Mouse (Mus musculus): ENCODE measurements around the gene Gm12248. TPM values are rescaled to one million over a fixed set of nuclear protein-coding genes. Genes with fewer than 3 reads are reported as not detected.

Gene Gm12248
- polyA plus RNA-seq, 1 experiment, result not detected

DNA sequence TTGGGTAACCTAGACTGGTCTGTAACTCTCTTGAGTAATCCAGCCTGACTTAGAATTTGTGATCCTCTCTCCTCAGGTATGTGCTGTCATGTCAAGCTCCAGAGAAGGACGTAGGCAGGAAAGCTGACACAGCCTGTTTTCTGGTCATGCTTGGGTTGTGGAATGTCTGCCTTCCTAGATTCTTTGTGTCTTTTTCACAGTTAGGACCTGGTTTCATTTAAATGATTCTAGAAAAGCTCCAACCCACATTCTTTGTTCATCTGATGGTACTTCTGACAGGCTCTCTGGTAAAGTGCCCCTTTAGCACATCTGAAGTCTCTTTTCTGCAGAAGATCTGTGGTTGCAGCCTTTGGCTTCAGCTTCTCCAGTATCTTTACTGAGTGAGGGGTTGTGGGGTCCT is 68.7 kb downstream of the Gm12248 start:
- H3K9me3 ChIP-seq, result no peaks in the 10 kb centered on the region
- H3K4me3 ChIP-seq (replicated peaks), result peak overlapping the region; percentile 1
- no peaks in the 10 kb centered on the region for H3K27me3 ChIP-seq (replicated peaks)
- peaks cover 81% of the 10 kb centered on the region for H3K4me1 ChIP-seq
- H3K36me3 ChIP-seq (replicated peaks; ENCODE audit: low read length), result peaks cover 16% of the 10 kb centered on the region
- no peak for TF ChIP-seq GATA1 (IDR thresholded peaks at IDR 0.05; ENCODE audit: borderline replicate concordance, low read length)
- no peak for TF ChIP-seq FLI1 (IDR thresholded peaks at IDR 0.05; ENCODE audit: low read length)

DNA sequence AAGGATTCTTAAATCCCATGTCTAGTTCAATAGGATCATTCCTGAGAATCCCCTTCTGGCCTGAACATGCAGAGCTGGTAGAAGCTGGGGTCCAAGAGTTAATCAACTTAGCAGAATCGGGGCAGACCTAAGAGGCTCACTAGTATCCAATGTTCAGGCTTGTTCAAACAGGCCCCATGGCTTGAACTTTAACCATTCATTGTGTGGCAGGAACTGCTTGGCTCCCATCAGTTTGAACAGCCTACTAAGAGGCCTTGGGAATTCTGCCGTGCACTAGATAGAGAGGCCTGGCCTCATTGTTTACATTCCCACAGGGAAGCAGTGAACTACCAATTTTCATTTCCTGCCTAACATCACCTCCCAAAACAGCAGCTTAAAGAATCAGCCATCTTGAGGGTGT is 71.3 kb downstream of the Gm12248 start:
- H3K27me3 ChIP-seq (replicated peaks), result no peaks in the 10 kb centered on the region
- H3K36me3 ChIP-seq (replicated peaks; ENCODE audit: low read length), result peaks cover 6% of the 10 kb centered on the region
- H3K9me3 ChIP-seq, result no peaks in the 10 kb centered on the region
- no peak for TF ChIP-seq GATA1 (IDR thresholded peaks at IDR 0.05; ENCODE audit: borderline replicate concordance, low read length)
- no peak for TF ChIP-seq FLI1 (IDR thresholded peaks at IDR 0.05; ENCODE audit: low read length)
- no peak overlapping the region for H3K4me3 ChIP-seq (replicated peaks)
- H3K4me1 ChIP-seq, result peaks cover 88% of the 10 kb centered on the region

DNA sequence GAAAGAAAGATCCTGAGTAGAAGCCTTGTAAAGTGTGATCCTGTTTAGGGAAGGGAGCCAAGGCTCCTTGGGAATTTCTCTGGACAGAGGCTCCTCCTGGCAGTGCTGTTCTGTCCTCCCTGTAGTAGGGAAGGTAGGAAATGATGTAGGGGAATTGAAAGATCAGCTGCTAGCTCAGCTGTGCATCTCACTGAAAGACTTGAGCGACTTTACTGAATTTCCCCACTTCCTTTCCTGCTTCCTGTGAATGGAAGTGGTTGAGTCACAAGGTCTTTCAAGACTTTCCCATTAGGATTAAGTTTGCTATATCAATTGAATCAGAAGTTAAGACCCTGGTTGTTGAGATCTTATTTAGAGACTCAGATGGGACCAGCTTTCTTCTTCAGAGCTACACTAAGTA is 71.8 kb downstream of the Gm12248 start:
- Histone ChIP-seq H3K9me3 (no peaks in the 10 kb centered on the region), H3K27me3 (replicated peaks) (no peaks in the 10 kb centered on the region), H3K36me3 (replicated peaks; ENCODE audit: low read length) (peaks cover 4% of the 10 kb centered on the region), H3K4me3 (replicated peaks) (no peak overlapping the region), H3K4me1 (peaks cover 88% of the 10 kb centered on the region)
- TF ChIP-seq GATA1 (IDR thresholded peaks at IDR 0.05; ENCODE audit: borderline replicate concordance, low read length), result no peak

- Histone ChIP-seq H3K4me3 (replicated peaks) (no peak overlapping the region), H3K9me3 (no peaks in the 10 kb centered on the region), H3K4me1 (peaks cover 87% of the 10 kb centered on the region), H3K27me3 (replicated peaks) (no peaks in the 10 kb centered on the region), H3K36me3 (replicated peaks; ENCODE audit: low read length) (peaks cover 4% of the 10 kb centered on the region)
- no peak for TF ChIP-seq FLI1 (IDR thresholded peaks at IDR 0.05; ENCODE audit: low read length)
Observed at GRCm38 (mm10) chr11:58018701-58019100, 74.2 kb downstream of the Gm12248 start.

DNA sequence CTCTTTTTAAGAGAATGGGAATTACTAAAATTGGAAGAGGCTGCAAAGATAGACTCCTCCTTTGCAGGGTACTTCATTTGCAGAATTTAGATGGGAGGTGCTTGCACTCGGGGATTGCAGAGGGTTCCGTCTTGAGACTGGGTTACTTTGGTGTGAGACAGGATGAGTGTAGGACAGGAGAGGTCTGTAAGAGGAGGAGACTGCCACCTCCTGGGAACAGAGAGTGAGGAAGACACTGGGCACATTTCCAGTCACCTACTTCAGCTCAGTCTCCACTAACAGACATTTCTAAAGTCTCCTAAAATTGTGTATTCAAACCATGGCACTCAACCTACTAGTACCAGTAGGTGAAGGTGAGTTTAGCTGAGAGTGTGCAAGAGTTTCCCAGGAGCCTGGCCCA is 74.6 kb downstream of the Gm12248 start:
- no peaks in the 10 kb centered on the region for H3K27me3 ChIP-seq (replicated peaks)
- H3K4me3 ChIP-seq (replicated peaks), result no peak overlapping the region
- peaks cover 90% of the 10 kb centered on the region for H3K4me1 ChIP-seq
- H3K9me3 ChIP-seq, result no peaks in the 10 kb centered on the region
- no peak for TF ChIP-seq FLI1 (IDR thresholded peaks at IDR 0.05; ENCODE audit: low read length)
- peaks cover 4% of the 10 kb centered on the region for H3K36me3 ChIP-seq (replicated peaks; ENCODE audit: low read length)

GRCm38 (mm10) chr11:58017422-58017821 is 75.5 kb downstream of the Gm12248 start:
- Histone ChIP-seq H3K27me3 (replicated peaks) (no peaks in the 10 kb centered on the region), H3K4me1 (peaks cover 97% of the 10 kb centered on the region), H3K4me3 (replicated peaks) (peak overlapping the region; percentile 42), H3K36me3 (replicated peaks; ENCODE audit: low read length) (peaks cover 4% of the 10 kb centered on the region), H3K9me3 (no peaks in the 10 kb centered on the region)
- TF ChIP-seq GATA1 (IDR thresholded peaks at IDR 0.05; ENCODE audit: borderline replicate concordance, low read length) (no peak), FLI1 (IDR thresholded peaks at IDR 0.05; ENCODE audit: low read length) (no peak)

- H3K4me3 ChIP-seq (replicated peaks), result no peak overlapping the region
- no peaks in the 10 kb centered on the region for H3K9me3 ChIP-seq
- H3K4me1 ChIP-seq, result peaks cover 96% of the 10 kb centered on the region
- TF ChIP-seq FLI1 (IDR thresholded peaks at IDR 0.05; ENCODE audit: low read length), result no peak
- H3K27me3 ChIP-seq (replicated peaks), result no peaks in the 10 kb centered on the region
- H3K36me3 ChIP-seq (replicated peaks; ENCODE audit: low read length), result peaks cover 4% of the 10 kb centered on the region
Observed at GRCm38 (mm10) chr11:58016371-58016770, 76.6 kb downstream of the Gm12248 start.

DNA sequence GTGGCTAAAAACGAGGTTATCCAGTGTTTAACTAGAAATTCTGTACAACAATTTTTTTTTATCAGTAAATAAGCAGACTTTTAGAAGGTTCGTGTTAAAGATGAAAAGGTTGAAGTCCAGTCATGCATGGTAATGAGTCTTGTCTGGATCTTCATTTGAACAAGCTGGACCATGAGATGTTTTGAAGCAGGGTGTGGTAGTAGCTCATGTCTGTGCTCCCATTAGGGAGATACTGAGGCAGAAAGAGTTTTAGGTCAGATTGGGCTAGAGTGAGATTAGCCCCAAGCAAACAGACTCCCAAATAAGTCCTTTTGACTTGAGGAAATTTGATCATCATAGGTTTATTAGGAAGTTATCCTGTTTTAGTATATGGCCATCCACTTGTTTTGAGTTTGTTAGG is 77.6 kb downstream of the Gm12248 start:
- Histone ChIP-seq H3K4me1 (peaks cover 94% of the 10 kb centered on the region), H3K4me3 (replicated peaks) (no peak overlapping the region), H3K36me3 (replicated peaks; ENCODE audit: low read length) (peaks cover 4% of the 10 kb centered on the region), H3K9me3 (no peaks in the 10 kb centered on the region), H3K27me3 (replicated peaks) (no peaks in the 10 kb centered on the region)
- TF ChIP-seq GATA1 (IDR thresholded peaks at IDR 0.05; ENCODE audit: borderline replicate concordance, low read length) (no peak), FLI1 (IDR thresholded peaks at IDR 0.05; ENCODE audit: low read length) (no peak)

DNA sequence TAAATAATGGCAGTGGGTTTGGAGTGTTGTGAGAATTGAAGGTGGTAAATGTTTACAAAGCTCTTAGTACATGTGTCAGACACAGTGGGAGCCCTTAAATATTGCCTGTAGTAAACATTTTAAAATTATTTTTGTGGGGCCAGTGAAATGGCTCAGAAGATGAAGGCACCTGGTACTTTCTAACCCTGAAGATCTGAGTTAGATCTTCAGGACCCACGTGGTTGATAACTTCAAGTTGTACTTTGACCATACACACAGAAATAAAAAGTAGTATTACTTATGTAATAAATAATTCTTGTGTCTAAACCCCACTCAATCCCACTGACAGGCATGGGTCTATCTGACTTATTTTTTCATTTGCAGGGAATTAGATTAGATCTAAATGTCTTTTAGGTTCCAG is 78.3 kb downstream of the Gm12248 start:
- Histone ChIP-seq H3K36me3 (replicated peaks; ENCODE audit: low read length) (peaks cover 4% of the 10 kb centered on the region), H3K4me1 (peaks cover 87% of the 10 kb centered on the region)

More for the DNA sequence above, 78.3 kb downstream of the Gm12248 start:
- Histone ChIP-seq H3K27me3 (replicated peaks) (no peaks in the 10 kb centered on the region), H3K4me3 (replicated peaks) (no peak overlapping the region), H3K9me3 (no peaks in the 10 kb centered on the region)
- no peak for TF ChIP-seq FLI1 (IDR thresholded peaks at IDR 0.05; ENCODE audit: low read length)
- no peak for TF ChIP-seq GATA1 (IDR thresholded peaks at IDR 0.05; ENCODE audit: borderline replicate concordance, low read length)

Other genes starting within 250 kb of the Gm12248 start
- 25.9 and 62.2 TPM in 2 replicates for gene Larp1, start 84.1 kb downstream of the Gm12248 start, polyA plus RNA-seq (2012; ENCODE audit: insufficient read depth, low replicate concordance)
- gene Cnot8, start 11.0 kb upstream of the Gm12248 start, polyA plus RNA-seq (2012; ENCODE audit: insufficient read depth, low replicate concordance), result 1.1 and 3.5 TPM in 2 replicates
- 1.3 and 2.7 TPM in 2 replicates for gene Gemin5, start 75.4 kb upstream of the Gm12248 start, polyA plus RNA-seq (2012; ENCODE audit: insufficient read depth, low replicate concordance)
- gene Mrpl22, start 78.5 kb upstream of the Gm12248 start, polyA plus RNA-seq (2012; ENCODE audit: insufficient read depth, low replicate concordance), result 13.3 and 15.7 TPM in 2 replicates
- 15.1 and 23.5 TPM in 2 replicates for gene Igtp, start 106.4 kb upstream of the Gm12248 start, polyA plus RNA-seq (2012; ENCODE audit: insufficient read depth, low replicate concordance)
- 0.48 and 2.1 TPM in 2 replicates for gene Irgm2, start 106.5 kb upstream of the Gm12248 start, polyA plus RNA-seq (2012; ENCODE audit: insufficient read depth, low replicate concordance)
- gene 4930438A08Rik, start 181.7 kb upstream of the Gm12248 start, polyA plus RNA-seq (2012; ENCODE audit: insufficient read depth, low replicate concordance), result 0.19 TPM in 1 of 2 replicates, not detected in the other
- 7.7 and 14.6 TPM in 2 replicates for gene Zfp692, start 213.9 kb upstream of the Gm12248 start, polyA plus RNA-seq (2012; ENCODE audit: insufficient read depth, low replicate concordance)
- 11.6 and 18.5 TPM in 2 replicates for gene Zfp672, start 237.2 kb upstream of the Gm12248 start, polyA plus RNA-seq (2012; ENCODE audit: insufficient read depth, low replicate concordance)
- 2.9 and 15.9 TPM in 2 replicates for gene Sh3bp5l, start 237.6 kb upstream of the Gm12248 start, polyA plus RNA-seq (2012; ENCODE audit: insufficient read depth, low replicate concordance)